16 mouse cellular contexts compared by ENCODE assay signal in the genomic region with DNA sequence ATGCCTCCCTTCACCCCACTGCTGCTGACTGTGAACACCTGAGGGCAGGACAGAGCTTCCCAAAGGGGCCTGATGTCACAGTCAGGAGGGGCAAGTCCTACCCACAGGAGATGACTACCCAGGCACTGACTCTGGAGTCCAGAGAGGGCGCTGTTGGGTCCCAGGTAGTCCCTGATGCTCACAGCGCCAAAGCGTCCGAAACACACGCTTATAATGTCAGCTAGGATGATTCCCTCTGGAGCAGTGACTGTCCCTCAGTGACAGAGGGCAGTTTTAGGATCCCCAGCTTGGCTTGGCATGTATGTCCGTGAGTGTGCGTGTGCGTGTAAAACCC. TPM values are rescaled to one million over a fixed set of nuclear protein-coding genes. Genes with fewer than 3 reads are reported as not detected.
DNase-seq lines count a peak whose midpoint lies in the region; ATAC-seq and TF ChIP-seq lines count a peak whose summit lies in the region.
"Had no signal": no experiment of that assay in that cellular context is flagged by ENCODE, and none has a peak within 500 bp of the region (broad histone marks: within the 10 kb centered on the region; RNA-seq: fewer than 3 reads in every experiment).

No protein-coding gene starts in this region.

- ATAC-seq in heart, embryonic 12.5 days (ENCODE audit: insufficient number of reproducible peaks, low FRiP score), result no peak
- ATAC-seq in lung, postnatal 0 days, result no peak
- ATAC-seq: CD4-positive, CD25-positive, alpha-beta regulatory T cell, adult 4 months had no signal

- TF ChIP-seq CTCF in heart, adult 2 months (IDR thresholded peaks at IDR 0.05), result peak; percentile 23
- peak; percentile 48 for TF ChIP-seq CTCF in lung, postnatal 0 days (IDR thresholded peaks at IDR 0.05)
- peak; percentile 26; the same call in 1 of the 2 replicates for TF ChIP-seq CTCF in small intestine, adult 2 months (IDR thresholded peaks at IDR 0.05; ENCODE audit: extremely low read depth, insufficient read length, insufficient replicate concordance, low read depth, low read length)

- TF ChIP-seq EP300 in heart, adult 2 months (IDR thresholded peaks at IDR 0.05; ENCODE audit: insufficient read depth, low read depth, low read length), result no peak
- no peak for TF ChIP-seq EP300 in lung, postnatal 0 days (IDR thresholded peaks at IDR 0.05)

- no peak overlapping the region for H3K4me2 ChIP-seq in heart, embryonic 12.5 days
- no peak overlapping the region for H3K4me2 ChIP-seq in lung, postnatal 0 days (replicated peaks; ENCODE audit: low read depth, low read length)
- H3K4me2 ChIP-seq: hindbrain, embryonic 14.5 days had no signal

- no peak for TF ChIP-seq POLR2A in heart, adult 2 months (IDR thresholded peaks at IDR 0.05; ENCODE audit: insufficient read depth, low read depth, low read length)
- TF ChIP-seq POLR2A in small intestine, adult 2 months (IDR thresholded peaks at IDR 0.05; ENCODE audit: low read depth, low read length), result no peak

- DNase-seq in heart, adult 2 months, result no peak
- no peak for DNase-seq in lung, postnatal 0 days (ENCODE audit: low spot score)
- DNase-seq in lung, postnatal 36 days, result no peak
- DNase-seq in ES-CJ7 (ENCODE audit: low read depth, low spot score), result peak; percentile 74
- DNase-seq in embryo, embryonic 10 days (ENCODE audit: low spot score), result no peak
- DNase-seq in gastrocnemius, postnatal 25 days, result no peak
- DNase-seq: kidney, adult 8-10 months; layer of hippocampus, adult 9-11 months had no signal

- H3K36me3 ChIP-seq in heart, adult 2 months (ENCODE audit: control insufficient read depth, insufficient read depth, low read length), result no peaks in the 10 kb centered on the region
- H3K36me3 ChIP-seq in heart, embryonic 12.5 days, result peaks cover 48% of the 10 kb centered on the region
- no peaks in the 10 kb centered on the region; the same call in 1 of the 2 replicates for H3K36me3 ChIP-seq in lung, postnatal 0 days (ENCODE audit: insufficient read depth, low read length)
- H3K36me3 ChIP-seq in small intestine, adult 2 months (ENCODE audit: control insufficient read depth, insufficient read depth, low read length), result peaks cover 16% of the 10 kb centered on the region; the same call in 1 of the 2 replicates

- no peak overlapping the region for H3K27ac ChIP-seq in heart, adult 2 months
- H3K27ac ChIP-seq in heart, embryonic 12.5 days (ENCODE audit: poor library complexity, severe bottlenecking), result no peak overlapping the region
- no peak overlapping the region for H3K27ac ChIP-seq in lung, postnatal 0 days (ENCODE audit: low read length)
- no peak overlapping the region for H3K27ac ChIP-seq in small intestine, adult 2 months (ENCODE audit: insufficient read depth, low read depth, low read length)
- H3K27ac ChIP-seq: embryonic facial prominence, embryonic 10.5 days; heart, embryonic 10.5 days; hindbrain, embryonic 14.5 days; limb, embryonic 10.5 days; liver, embryonic 14.5 days had no signal

- WGBS in heart, adult 2 months, result 93% methylated on average over 8 of the region's 8 CpGs
- WGBS in heart, embryonic 12.5 days, result 82% methylated on average over 8 of the region's 8 CpGs
- 87% methylated on average over 8 of the region's 8 CpGs for WGBS in lung, postnatal 0 days
- WGBS in small intestine, adult 2 months, result 79% methylated on average over 8 of the region's 8 CpGs

- peaks cover 10% of the 10 kb centered on the region for H3K4me1 ChIP-seq in heart, adult 2 months (ENCODE audit: control insufficient read depth, insufficient read depth, low read length)
- peaks cover 50% of the 10 kb centered on the region for H3K4me1 ChIP-seq in heart, embryonic 12.5 days (replicated peaks)
- no peaks in the 10 kb centered on the region; the same call in 1 of the 2 replicates for H3K4me1 ChIP-seq in lung, postnatal 0 days (ENCODE audit: insufficient read depth, low read depth, low read length)
- peaks cover 24% of the 10 kb centered on the region for H3K4me1 ChIP-seq in small intestine, adult 2 months (ENCODE audit: control insufficient read depth, insufficient read depth, insufficient read length, low read length)

- no peak overlapping the region for H3K9ac ChIP-seq in heart, adult 2 months (ENCODE audit: low read depth, low read length)
- no peak overlapping the region for H3K9ac ChIP-seq in heart, embryonic 12.5 days
- H3K9ac ChIP-seq in lung, postnatal 0 days (replicated peaks; ENCODE audit: low read depth), result no peak overlapping the region
- H3K9ac ChIP-seq: hindbrain, embryonic 14.5 days; liver, embryonic 14.5 days had no signal

- no peaks in the 10 kb centered on the region for H3K27me3 ChIP-seq in heart, adult 2 months (ENCODE audit: control insufficient read depth, insufficient read depth, low read length)
- no peaks in the 10 kb centered on the region for H3K27me3 ChIP-seq in heart, embryonic 12.5 days (replicated peaks)
- H3K27me3 ChIP-seq in lung, postnatal 0 days (replicated peaks; ENCODE audit: insufficient read depth, low read length), result no peaks in the 10 kb centered on the region
- no peaks in the 10 kb centered on the region for H3K27me3 ChIP-seq in small intestine, adult 2 months (ENCODE audit: control insufficient read depth, insufficient read depth, low read length)

- intact Hi-C loops in heart, adult 2 months (cut with DNase I), result loop anchor here (5.0 kb wide), 2 partner anchors 105 to 180 kb away; no protein-coding TSS in a partner anchor

- peaks cover 2% of the 10 kb centered on the region for H3K79me2 ChIP-seq in heart, adult 2 months (replicated peaks; ENCODE audit: control insufficient read depth, insufficient read depth, low read length)

- H3K9me3 ChIP-seq in heart, embryonic 12.5 days (replicated peaks), result no peaks in the 10 kb centered on the region
- H3K9me3 ChIP-seq in lung, postnatal 0 days (ENCODE audit: low read length), result no peaks in the 10 kb centered on the region
- H3K9me3 ChIP-seq: embryonic facial prominence, embryonic 10.5 days; heart, embryonic 10.5 days; limb, embryonic 10.5 days had no signal

- H3K4me3 ChIP-seq in heart, adult 2 months, result no peak overlapping the region
- no peak overlapping the region for H3K4me3 ChIP-seq in heart, embryonic 12.5 days
- H3K4me3 ChIP-seq in lung, postnatal 0 days (ENCODE audit: low read depth, low read length), result no peak overlapping the region
- H3K4me3 ChIP-seq in small intestine, adult 2 months (ENCODE audit: low read depth, low read length), result no peak overlapping the region
- H3K4me3 ChIP-seq: embryonic facial prominence, embryonic 10.5 days; heart, embryonic 10.5 days; limb, embryonic 10.5 days had no signal

RNA-seq across cellular contexts. Expression of a gene that starts 14.0 kb away (rescaled TPM):
- under 1 TPM; 0.47 to 0.91 TPM for total RNA-seq in heart, adult 2 months (2021)
- polyA plus RNA-seq in heart, adult 2 months (2012; rRNA removed), result 1.2 and 1.8 TPM in 2 replicates
- polyA plus RNA-seq in heart, embryonic 12.5 days (2016; fragmentation: Nextera tagmentation; extraction: Ambion mirVana), result not detected in 2 replicates
- 1.1 and 2.5 TPM in 2 replicates for polyA plus RNA-seq in lung, postnatal 0 days (2015; fragmentation: Nextera tagmentation; extraction: Ambion mirVana)
- polyA plus RNA-seq in small intestine, adult 2 months (2012; rRNA removed), result 23.6 and 51.0 TPM in 2 replicates
- total RNA-seq in gastrocnemius, postnatal 25 days (2021), result under 1 TPM in 1 of 2 experiments, not detected in 1; 0.27 TPM
- polyA plus RNA-seq: embryonic facial prominence, embryonic 10.5 days; heart, embryonic 10.5 days; limb, embryonic 10.5 days had no signal

RNA-seq across cellular contexts. Expression of a gene that starts 43.6 kb away (rescaled TPM):
- total RNA-seq in heart, adult 2 months (2021), result 10 to 100 TPM; 28.4 to 31.4 TPM
- polyA plus RNA-seq in heart, adult 2 months (2012; rRNA removed), result 37.4 and 41.7 TPM in 2 replicates
- 4.0 and 4.5 TPM in 2 replicates for polyA plus RNA-seq in heart, embryonic 12.5 days (2016; fragmentation: Nextera tagmentation; extraction: Ambion mirVana)
- polyA plus RNA-seq in lung, postnatal 0 days (2015; fragmentation: Nextera tagmentation; extraction: Ambion mirVana), result 9.8 and 11.1 TPM in 2 replicates
- polyA plus RNA-seq in small intestine, adult 2 months (2012; rRNA removed), result 58.9 and 93.7 TPM in 2 replicates
- 10 to 100 TPM; 18.2 to 19.2 TPM for total RNA-seq in gastrocnemius, postnatal 25 days (2021)
